Mouse (Mus musculus): ENCODE data around the gene Gsto1.

DNA sequence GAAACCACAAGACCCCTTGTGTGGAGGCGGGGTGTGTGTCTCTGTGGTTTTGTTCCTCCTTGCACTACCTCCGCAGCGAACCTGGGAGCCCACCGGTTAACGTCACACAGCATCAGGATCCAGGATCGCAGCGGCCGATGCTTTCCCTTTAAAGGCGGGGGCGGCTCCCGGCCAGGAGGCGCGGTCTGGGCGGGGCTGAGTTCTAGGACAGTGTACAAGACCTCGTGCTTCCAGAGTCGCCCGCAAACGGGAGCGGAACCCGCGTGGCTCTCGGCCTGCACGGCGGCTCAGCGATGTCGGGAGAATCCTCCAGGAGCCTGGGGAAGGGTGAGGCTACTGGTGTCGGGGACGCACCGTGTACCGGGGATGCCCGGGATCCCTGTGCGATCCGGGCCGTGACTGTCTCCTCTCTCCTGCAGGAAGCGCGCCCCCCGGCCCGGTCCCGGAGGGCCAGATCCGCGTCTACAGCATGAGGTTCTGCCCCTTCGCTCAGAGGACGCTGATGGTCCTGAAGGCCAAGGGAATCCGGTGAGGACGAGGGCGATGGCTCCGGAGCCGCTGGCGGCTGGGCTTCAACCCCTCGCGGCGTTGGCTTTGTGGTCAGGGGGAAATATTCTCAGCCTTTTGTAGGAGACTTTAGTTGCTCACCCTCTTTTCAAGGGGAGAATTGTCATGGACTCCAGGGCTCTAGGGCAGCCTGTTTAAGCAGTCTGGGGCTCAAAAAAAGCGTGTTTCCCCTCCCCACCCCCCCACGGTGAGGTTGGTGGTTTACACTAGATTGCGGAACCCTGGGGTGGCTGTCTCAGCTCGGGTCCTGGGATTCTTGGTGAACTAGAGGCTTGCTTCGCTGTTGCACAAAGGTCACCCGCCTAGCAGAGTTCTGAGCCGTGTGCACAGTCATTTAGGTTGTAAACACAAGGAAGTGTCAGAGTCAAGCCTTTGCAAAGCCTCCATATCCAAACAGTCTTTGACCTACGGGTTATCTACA is at the start of gene Gsto1:
- TF ChIP-seq GATA1 (IDR thresholded peaks at IDR 0.05; ENCODE audit: borderline replicate concordance, low read length) (no peak), FLI1 (IDR thresholded peaks at IDR 0.05; ENCODE audit: low read length) (no peak)

Measured in megakaryocyte, embryonic 14.5 days (primary cell).